Mouse (Mus musculus) MEL-GATA-1-ER (cell line): ENCODE measurements around the gene Fbp2.
"Not testable (repeated sequence)": the region's sequence is repeated elsewhere in the genome, so short reads cannot be mapped to it uniquely, and the experiment has no call there.

Experiments used
- DNase-seq: peaks from one replicate; pipeline ENCODE4 v3.0.0-alpha.2; 2012; ENCODE audit warnings: low read depth; ENCODE audit errors: extremely low read depth

Fbp2 gene

GRCm38 (mm10) chr13:62865651-62866315 lies 7.6 kb upstream of the Fbp2 start:
- DNase-seq: no peak

GRCm38 (mm10) chr13:62863771-62864170 lies 5.5 kb upstream of the Fbp2 start:
- DNase-seq: no peak

GRCm38 (mm10) chr13:62862875-62863274 lies 4.7 kb upstream of the Fbp2 start:
- no peak for DNase-seq

GRCm38 (mm10) chr13:62860068-62860467 lies 1.8 kb upstream of the Fbp2 start:
- DNase-seq: peak; percentile 41

GRCm38 (mm10) chr13:62859251-62859650 lies 1.0 kb upstream of the Fbp2 start:
- peak; percentile 94 for DNase-seq

- no peak for DNase-seq
Observed at GRCm38 (mm10) chr13:62856850-62857249, 1.4 kb downstream of the Fbp2 start.

GRCm38 (mm10) chr13:62856305-62856675 lies 1.9 kb downstream of the Fbp2 start:
- peak; percentile 85 for DNase-seq

- no peak for DNase-seq
Observed at GRCm38 (mm10) chr13:62855396-62856304, 2.6 kb downstream of the Fbp2 start.

- DNase-seq: peak; percentile 40
Observed at GRCm38 (mm10) chr13:62854666-62855065, 3.6 kb downstream of the Fbp2 start.

- DNase-seq: peak; percentile 2
Observed at GRCm38 (mm10) chr13:62833341-62833740, 24.9 kb downstream of the Fbp2 start.

GRCm38 (mm10) chr13:62832239-62832638 lies 26.0 kb downstream of the Fbp2 start:
- no peak for DNase-seq

- not testable (repeated sequence) for DNase-seq
Observed at GRCm38 (mm10) chr13:62815705-62816104, 42.5 kb downstream of the Fbp2 start.

- no peak for DNase-seq
Observed at GRCm38 (mm10) chr13:62812713-62813112, 45.5 kb downstream of the Fbp2 start.

- DNase-seq: peak; percentile 22
Observed at GRCm38 (mm10) chr13:62807981-62808380, 50.2 kb downstream of the Fbp2 start.
